Mouse (Mus musculus) MEL (cell line): ENCODE data around the gene Rrm1. TPM values are rescaled to one million over a fixed set of nuclear protein-coding genes. Genes with fewer than 3 reads are reported as not detected.

Experiments used
- DNase-seq: peaks from one replicate; pipeline ENCODE4 v3.0.0; 2011; ENCODE audit warnings: low read depth, low spot score
- H3K27ac ChIP-seq: 2 replicates; pipeline ENCODE4 v1.5.1; 2012; ENCODE audit warnings: low read depth, mild to moderate bottlenecking, control low read depth, low read length, moderate library complexity; ENCODE audit not compliant: control insufficient read depth
- H3K27me3 ChIP-seq, 2 experiments: fragments of 150-350 bp in 1 of 2; sonication (generic) in 1 of 2; 2 replicates each; pipeline ENCODE4 v1.6.1; 2012; ENCODE audit warnings: low read length in 2 of 2, mild to moderate bottlenecking in 2 of 2, improper control_type of control experiment in 1 of 2, moderate library complexity in 1 of 2; ENCODE audit not compliant: insufficient read depth in 2 of 2, control insufficient read depth in 1 of 2
- H3K36me3 ChIP-seq, 2 experiments: 2 replicates each; pipeline ENCODE4 v1.6.1; 2012 to 2014; ENCODE audit warnings: low read length in 2 of 2, improper control_type of control experiment in 1 of 2, inconsistent platforms in 1 of 2, mild to moderate bottlenecking in 1 of 2; ENCODE audit not compliant: insufficient read depth in 2 of 2, control insufficient read depth in 1 of 2
- H3K4me1 ChIP-seq, 2 experiments: fragments of 150-350 bp in 1 of 2; sonication (generic) in 1 of 2; 2 replicates each; pipeline ENCODE4 v1.6.1; 2012; ENCODE audit warnings: low read length in 2 of 2, improper control_type of control experiment in 1 of 2, mild to moderate bottlenecking in 1 of 2; ENCODE audit not compliant: insufficient read depth in 2 of 2, control insufficient read depth in 1 of 2
- H3K4me3 ChIP-seq, 2 experiments: fragments of 150-350 bp in 1 of 2; sonication (generic) in 1 of 2; 2 replicates each; pipeline ENCODE4 v1.5.1; 2012; ENCODE audit warnings: low read depth in 2 of 2, low read length in 2 of 2, mild to moderate bottlenecking in 2 of 2, moderate library complexity in 2 of 2, control low read depth in 1 of 2, improper control_type of control experiment in 1 of 2; ENCODE audit not compliant: control insufficient read depth in 1 of 2, insufficient read depth in 1 of 2
- H3K79me2 ChIP-seq: 2 replicates; pipeline ENCODE4 v1.6.1; 2012; ENCODE audit warnings: mild to moderate bottlenecking, low read length, moderate library complexity; ENCODE audit not compliant: control insufficient read depth, poor library complexity, insufficient read depth
- H3K9ac ChIP-seq: 2 replicates; pipeline ENCODE4 v1.6.1; 2012; ENCODE audit warnings: low read depth, mild to moderate bottlenecking, control low read depth, low read length, moderate library complexity; ENCODE audit not compliant: control insufficient read depth, poor library complexity, severe bottlenecking
- H3K9me3 ChIP-seq: fragments of 150-350 bp; sonication (generic); replicated peaks from 2 replicates; pipeline ENCODE4 v1.6.1; 2012; ENCODE audit warnings: mild to moderate bottlenecking, low read length, improper control_type of control experiment, moderate library complexity; ENCODE audit not compliant: insufficient read depth
- BHLHE40 ChIP-seq: IDR thresholded peaks from 2 replicates; pipeline ENCODE4 v1.6.1; 2012; ENCODE audit warnings: low read depth, mild to moderate bottlenecking, inconsistent platforms, low read length, improper control_type of control experiment, borderline replicate concordance
- CHD1 ChIP-seq: IDR thresholded peaks from 2 replicates; pipeline ENCODE4 v1.6.1; 2012; ENCODE audit warnings: low read depth, mild to moderate bottlenecking, inconsistent platforms, low read length, improper control_type of control experiment
- CHD2 ChIP-seq: IDR thresholded peaks from 2 replicates; pipeline ENCODE4 v1.6.1; 2011; ENCODE audit warnings: low read length, improper control_type of control experiment
- EP300 ChIP-seq, 2 experiments: IDR thresholded peaks; 2 replicates each; pipeline ENCODE4 v1.6.1; 2011; ENCODE audit warnings: improper control_type of control experiment in 2 of 2, low read length in 2 of 2, low read depth in 1 of 2, mild to moderate bottlenecking in 1 of 2
- HCFC1 ChIP-seq: IDR thresholded peaks from 2 replicates; pipeline ENCODE4 v1.6.1; 2012; ENCODE audit warnings: low read depth, mild to moderate bottlenecking, inconsistent platforms, low read length, improper control_type of control experiment, moderate library complexity
- JUND ChIP-seq: IDR thresholded peaks from 2 replicates; pipeline ENCODE4 v1.6.1; 2011; ENCODE audit warnings: low read depth, mild to moderate bottlenecking, improper control_type of control experiment, low read length
- MAFK ChIP-seq: IDR thresholded peaks from 2 replicates; pipeline ENCODE4 v1.6.1; 2011; ENCODE audit warnings: low read depth, mild to moderate bottlenecking, low read length, improper control_type of control experiment, borderline replicate concordance
- MAX ChIP-seq: IDR thresholded peaks from 2 replicates; pipeline ENCODE4 v1.6.1; 2011; ENCODE audit warnings: low read length, improper control_type of control experiment
- MEF2A ChIP-seq: IDR thresholded peaks from 2 replicates; pipeline ENCODE4 v1.6.1; 2014; ENCODE audit warnings: low read depth, mild to moderate bottlenecking, inconsistent platforms, low read length, improper control_type of control experiment; ENCODE audit not compliant: poor library complexity, insufficient replicate concordance, severe bottlenecking; ENCODE audit errors: extremely low read depth
- MYB ChIP-seq: IDR thresholded peaks from 2 replicates; pipeline ENCODE4 v1.6.1; 2011; ENCODE audit warnings: mild to moderate bottlenecking, low read depth, low read length, improper control_type of control experiment
- MYC ChIP-seq: IDR thresholded peaks from 2 replicates; pipeline ENCODE4 v1.6.1; 2011; ENCODE audit warnings: low read depth, mild to moderate bottlenecking, low read length, improper control_type of control experiment, moderate library complexity
- NELFE ChIP-seq: IDR thresholded peaks from 2 replicates; pipeline ENCODE4 v1.6.1; 2011; ENCODE audit warnings: low read depth, low read length, improper control_type of control experiment
- POLR2A ChIP-seq, 2 experiments: IDR thresholded peaks; 2 replicates each; pipeline ENCODE4 v1.6.1; 2011 to 2012; ENCODE audit warnings: low read length in 2 of 2, mild to moderate bottlenecking in 2 of 2, control low read depth in 1 of 2, improper control_type of control experiment in 1 of 2, low read depth in 1 of 2, moderate library complexity in 1 of 2; ENCODE audit not compliant: control insufficient read depth in 1 of 2, insufficient read depth in 1 of 2, poor library complexity in 1 of 2
- POLR2AphosphoS2 ChIP-seq: IDR thresholded peaks from 2 replicates; pipeline ENCODE4 v1.6.1; 2011; ENCODE audit warnings: low read length, improper control_type of control experiment
- RAD21 ChIP-seq: IDR thresholded peaks from 2 replicates; pipeline ENCODE4 v1.6.1; 2011; ENCODE audit warnings: mild to moderate bottlenecking, low read depth, low read length, improper control_type of control experiment
- SIN3A ChIP-seq: IDR thresholded peaks from 2 replicates; pipeline ENCODE4 v1.6.1; 2012; ENCODE audit warnings: low read length, improper control_type of control experiment, inconsistent platforms
- ZC3H11A ChIP-seq: IDR thresholded peaks from 2 replicates; pipeline ENCODE4 v1.6.1; 2012; ENCODE audit warnings: low read depth, mild to moderate bottlenecking, inconsistent platforms, low read length, improper control_type of control experiment
- ZNF384 ChIP-seq: IDR thresholded peaks from 2 replicates; pipeline ENCODE4 v1.6.1; 2012; ENCODE audit warnings: low read depth, mild to moderate bottlenecking, inconsistent platforms, low read length, improper control_type of control experiment
- polyA plus RNA-seq, 2 experiments: library from polyadenylated mRNA; stranded (reverse) in 1 of 2; unstranded in 1 of 2; fragments of >175 nt in 1 of 2; fragments of >200 nt in 1 of 2; gene quantifications; 2 replicates each; pipeline versions ENCODE4 v1.2.1 to v1.2.4; 2012; ENCODE audit warnings: low replicate concordance in 2 of 2, low read depth in 1 of 2; ENCODE audit not compliant: insufficient read length in 2 of 2, insufficient read depth in 1 of 2, missing spikeins in 1 of 2
- total RNA-seq: library from RNA; depleted of rRNA; stranded (reverse); fragments of 300-350 nt; gene quantifications from 2 replicates; pipeline ENCODE4 v1.2.3, GENCODE M21; 2012

Gene Rrm1
- total and polyA plus RNA-seq, 3 experiments: 147 to 228 TPM; not detected in 1

DNA sequence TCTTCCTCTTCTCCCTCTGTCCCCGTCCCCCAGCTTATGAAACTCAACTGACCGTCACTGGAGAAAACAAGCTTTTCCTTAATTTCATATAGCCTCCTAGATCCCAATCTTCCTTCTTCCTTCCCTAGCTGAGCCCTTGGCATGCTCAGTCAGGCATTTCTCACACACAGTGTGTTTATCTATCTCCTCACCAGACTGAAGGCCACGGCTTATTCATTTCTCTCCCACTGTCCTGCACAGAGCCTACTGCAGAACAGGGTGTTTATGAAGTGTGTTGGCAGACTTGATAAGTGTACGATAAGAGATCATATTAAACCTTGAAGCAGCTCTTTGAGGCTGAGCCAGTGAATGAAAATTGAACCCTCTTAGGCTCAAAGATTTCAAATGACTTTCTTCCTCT, 39.3 kb downstream of the Rrm1 start:
- H3K79me2 ChIP-seq: no peaks in the 10 kb centered on the region

DNA sequence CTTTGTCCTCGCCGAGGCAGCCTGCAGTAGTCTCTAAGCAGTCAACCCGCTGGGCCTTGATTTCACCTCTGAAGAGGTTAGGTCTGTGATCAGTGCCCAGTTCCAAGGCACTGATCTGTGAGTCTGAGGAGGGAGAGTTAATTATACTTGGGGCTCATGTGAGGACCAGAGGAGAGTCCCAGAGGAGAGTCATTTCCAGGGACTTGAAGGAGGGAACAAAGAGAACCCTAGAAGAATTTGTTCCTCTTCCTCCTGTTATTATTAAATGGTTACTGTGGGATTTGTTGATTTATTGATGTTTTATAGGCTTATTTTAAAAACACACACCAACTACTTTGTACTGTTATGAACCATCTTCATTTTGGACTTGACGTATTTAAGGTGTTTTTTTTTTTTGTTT, 40.1 kb downstream of the Rrm1 start, which contains the start of gene Olfr543:
Gene Olfr543 (minus strand): TSS at position 101 of the 400 bp plus-strand sequence.
- H3K4me3 ChIP-seq: no peak within 1 kb of the TSS
- no peaks in the 10 kb centered on the region for H3K9me3 ChIP-seq
- peaks cover 0 to 25% of the 10 kb centered on the region in 2 experiments; a peak in 2 of 4 replicates for H3K36me3 ChIP-seq
- peaks cover 7 to 20% of the 10 kb centered on the region in 2 experiments for H3K4me1 ChIP-seq
- no peak within 1 kb of the TSS for H3K27ac ChIP-seq
- DNase-seq: no peak
- no peak within 1 kb of the TSS for H3K9ac ChIP-seq
- TF ChIP-seq HCFC1: no peak
- TF ChIP-seq NELFE: no peak
- no peak for TF ChIP-seq POLR2A (IDR thresholded peaks at IDR 0.05; ENCODE audit: control insufficient read depth in 1 of 2, insufficient read depth in 1 of 2, low read depth in 1 of 2, low read length in 2 of 2, poor library complexity in 1 of 2)
- no peak for TF ChIP-seq MAX
- TF ChIP-seq EP300 (IDR thresholded peaks at IDR 0.05; ENCODE audit: low read depth in 1 of 2, low read length in 2 of 2): no peak
- no peaks in the 10 kb centered on the region for H3K79me2 ChIP-seq
- H3K27me3 ChIP-seq: no peaks in the 10 kb centered on the region

More for the DNA sequence above, 39.3 kb downstream of the Rrm1 start:
- H3K27ac ChIP-seq: no peak overlapping the region
- peaks cover 0 to 18% of the 10 kb centered on the region in 2 experiments; a peak in 2 of 4 replicates for H3K36me3 ChIP-seq
- H3K9me3 ChIP-seq: no peaks in the 10 kb centered on the region
- TF ChIP-seq ZNF384: no peak
- no peak for TF ChIP-seq JUND
- no peak for TF ChIP-seq HCFC1
- TF ChIP-seq MEF2A: no peak
- TF ChIP-seq MYC: no peak
- TF ChIP-seq MYB: no peak
- no peak for TF ChIP-seq SIN3A
- no peak for TF ChIP-seq BHLHE40
- TF ChIP-seq POLR2AphosphoS2: no peak
- no peak for TF ChIP-seq CHD2
- TF ChIP-seq MAFK: no peak
- TF ChIP-seq MAX: no peak
- no peak for TF ChIP-seq ZC3H11A
- no peak for TF ChIP-seq RAD21
- no peak for TF ChIP-seq CHD1
- DNase-seq: no peak
- no peak overlapping the region for H3K9ac ChIP-seq
- peaks cover 7 to 12% of the 10 kb centered on the region in 2 experiments for H3K4me1 ChIP-seq
- H3K27me3 ChIP-seq: no peaks in the 10 kb centered on the region
- no peak overlapping the region for H3K4me3 ChIP-seq
